Mouse (Mus musculus): ENCODE data around the gene Rims4. TPM values are rescaled to one million over a fixed set of nuclear protein-coding genes. Genes with fewer than 3 reads are reported as not detected.

Rims4 gene
- polyA plus RNA-seq, 1 experiment = not detected

GRCm38 (mm10) chr2:163823771-163824170 lies 94.7 kb downstream of the Rims4 start:
- Histone ChIP-seq H3K9me3 (ENCODE audit: control insufficient read depth, low read length) (no peaks in the 10 kb centered on the region), H3K36me3 (ENCODE audit: control insufficient read depth) (no peaks in the 10 kb centered on the region), H3K4me1 (ENCODE audit: control insufficient read depth) (no peaks in the 10 kb centered on the region), H3K27me3 (ENCODE audit: control insufficient read depth) (no peaks in the 10 kb centered on the region), H3K4me3 (replicated peaks) (no peak overlapping the region)
- no peak for TF ChIP-seq GATA1 (IDR thresholded peaks at IDR 0.05; ENCODE audit: low read length)
- no peak for TF ChIP-seq TAL1 (IDR thresholded peaks at IDR 0.05; ENCODE audit: low read length)

GRCm38 (mm10) chr2:163823248-163823647 lies 95.2 kb downstream of the Rims4 start:
- Histone ChIP-seq H3K9me3 (ENCODE audit: control insufficient read depth, low read length) (no peaks in the 10 kb centered on the region), H3K36me3 (ENCODE audit: control insufficient read depth) (no peaks in the 10 kb centered on the region), H3K27me3 (ENCODE audit: control insufficient read depth) (no peaks in the 10 kb centered on the region), H3K4me1 (ENCODE audit: control insufficient read depth) (no peaks in the 10 kb centered on the region), H3K4me3 (replicated peaks) (no peak overlapping the region)
- TF ChIP-seq TAL1 (IDR thresholded peaks at IDR 0.05; ENCODE audit: low read length) = no peak

- H3K9me3 ChIP-seq (ENCODE audit: control insufficient read depth, low read length) = no peaks in the 10 kb centered on the region
- no peaks in the 10 kb centered on the region for H3K36me3 ChIP-seq (ENCODE audit: control insufficient read depth)
- H3K4me1 ChIP-seq (ENCODE audit: control insufficient read depth) = no peaks in the 10 kb centered on the region
- no peak within 1 kb of the TSS for H3K4me3 ChIP-seq (replicated peaks)
- H3K27me3 ChIP-seq (ENCODE audit: control insufficient read depth) = no peaks in the 10 kb centered on the region
- TF ChIP-seq GATA1 (IDR thresholded peaks at IDR 0.05; ENCODE audit: low read length) (no peak), TAL1 (IDR thresholded peaks at IDR 0.05; ENCODE audit: low read length) (no peak)
These were observed 97.9 kb downstream of the Rims4 start, which contains the start of gene Ccn5 for GRCm38 (mm10) chr2:163820607-163821006. TSS of gene Ccn5 (plus strand) at chr2:163820861.

GRCm38 (mm10) chr2:163814739-163815465 lies 103.6 kb downstream of the Rims4 start:
- no peaks in the 10 kb centered on the region for H3K27me3 ChIP-seq (ENCODE audit: control insufficient read depth)
- TF ChIP-seq GATA1 (IDR thresholded peaks at IDR 0.05; ENCODE audit: low read length) = no peak
- no peak for TF ChIP-seq TAL1 (IDR thresholded peaks at IDR 0.05; ENCODE audit: low read length)

GRCm38 (mm10) chr2:163813077-163813476 lies 105.4 kb downstream of the Rims4 start:
- no peaks in the 10 kb centered on the region for H3K9me3 ChIP-seq (ENCODE audit: control insufficient read depth, low read length)
- no peaks in the 10 kb centered on the region for H3K36me3 ChIP-seq (ENCODE audit: control insufficient read depth)
- H3K27me3 ChIP-seq (ENCODE audit: control insufficient read depth) = no peaks in the 10 kb centered on the region
- H3K4me3 ChIP-seq (replicated peaks) = no peak overlapping the region
- no peaks in the 10 kb centered on the region for H3K4me1 ChIP-seq (ENCODE audit: control insufficient read depth)
- TF ChIP-seq TAL1 (IDR thresholded peaks at IDR 0.05; ENCODE audit: low read length) (no peak), GATA1 (IDR thresholded peaks at IDR 0.05; ENCODE audit: low read length) (no peak)

More at GRCm38 (mm10) chr2:163814739-163815465, 103.6 kb downstream of the Rims4 start:
- Histone ChIP-seq H3K36me3 (ENCODE audit: control insufficient read depth) (no peaks in the 10 kb centered on the region), H3K4me1 (ENCODE audit: control insufficient read depth) (no peaks in the 10 kb centered on the region), H3K9me3 (ENCODE audit: control insufficient read depth, low read length) (no peaks in the 10 kb centered on the region), H3K4me3 (replicated peaks) (no peak overlapping the region)

Other genes with a start within 250 kb of the Rims4 start
- 0.28 and 0.39 TPM in 2 replicates for gene Ada, start 168.4 kb downstream of the Rims4 start, polyA plus RNA-seq (2012)
- not detected in 2 replicates for gene Ccn5, start 97.8 kb downstream of the Rims4 start, polyA plus RNA-seq (2012)
- not detected in 2 replicates for gene Kcnk15, start 65.0 kb downstream of the Rims4 start, polyA plus RNA-seq (2012)
- gene Ywhab, start 76.3 kb upstream of the Rims4 start, polyA plus RNA-seq (2012) = 3.1 and 3.7 TPM in 2 replicates
- 0.02 and 0.09 TPM in 2 replicates for gene Pabpc1l, start 106.8 kb upstream of the Rims4 start, polyA plus RNA-seq (2012)
- 0.71 and 1.0 TPM in 2 replicates for gene Stk4, start 151.6 kb upstream of the Rims4 start, polyA plus RNA-seq (2012)
- 0.39 and 0.73 TPM in 2 replicates for gene Tomm34, start 152.5 kb upstream of the Rims4 start, polyA plus RNA-seq (2012)

Data from erythroblast, embryonic 14.5 days (primary cell).